Mouse (Mus musculus) heart, postnatal 0 days (tissue): Measurements from ENCODE around the gene Sox6.

Source experiments
- CTCF ChIP-seq: IDR thresholded peaks from 2 replicates; pipeline ENCODE4 v1.5.1; 2016; ENCODE audit warnings: antibody characterized with exemption, control low read depth, low read depth
- EP300 ChIP-seq: IDR thresholded peaks from 2 replicates; pipeline ENCODE4 v1.6.1; 2016; ENCODE audit warnings: antibody characterized with exemption, low read depth

DNA sequence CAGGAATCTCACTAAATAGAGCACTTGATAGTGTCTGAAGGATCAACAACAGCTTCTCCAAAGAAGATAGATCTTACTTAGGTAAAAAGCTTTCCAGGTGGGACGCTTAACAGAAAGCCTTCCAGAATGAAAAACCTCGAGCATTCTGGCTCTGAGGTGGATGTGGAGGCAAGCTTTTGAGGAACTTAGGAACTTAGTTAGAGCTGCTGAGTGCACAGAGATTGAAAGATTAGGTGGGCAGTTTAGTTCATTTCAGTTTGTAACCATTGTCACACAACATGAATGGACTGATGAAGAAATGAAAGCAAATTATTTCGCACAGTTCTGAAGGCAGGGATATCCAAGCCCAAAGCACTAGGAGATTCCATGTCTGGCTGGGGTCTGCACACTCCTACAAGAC lies 481.9 kb downstream of the Sox6 start:
- no peak for TF ChIP-seq CTCF
- no peak for TF ChIP-seq EP300
